Comparison of ENCODE assay signal across 8 mouse cellular contexts in the genomic region with DNA sequence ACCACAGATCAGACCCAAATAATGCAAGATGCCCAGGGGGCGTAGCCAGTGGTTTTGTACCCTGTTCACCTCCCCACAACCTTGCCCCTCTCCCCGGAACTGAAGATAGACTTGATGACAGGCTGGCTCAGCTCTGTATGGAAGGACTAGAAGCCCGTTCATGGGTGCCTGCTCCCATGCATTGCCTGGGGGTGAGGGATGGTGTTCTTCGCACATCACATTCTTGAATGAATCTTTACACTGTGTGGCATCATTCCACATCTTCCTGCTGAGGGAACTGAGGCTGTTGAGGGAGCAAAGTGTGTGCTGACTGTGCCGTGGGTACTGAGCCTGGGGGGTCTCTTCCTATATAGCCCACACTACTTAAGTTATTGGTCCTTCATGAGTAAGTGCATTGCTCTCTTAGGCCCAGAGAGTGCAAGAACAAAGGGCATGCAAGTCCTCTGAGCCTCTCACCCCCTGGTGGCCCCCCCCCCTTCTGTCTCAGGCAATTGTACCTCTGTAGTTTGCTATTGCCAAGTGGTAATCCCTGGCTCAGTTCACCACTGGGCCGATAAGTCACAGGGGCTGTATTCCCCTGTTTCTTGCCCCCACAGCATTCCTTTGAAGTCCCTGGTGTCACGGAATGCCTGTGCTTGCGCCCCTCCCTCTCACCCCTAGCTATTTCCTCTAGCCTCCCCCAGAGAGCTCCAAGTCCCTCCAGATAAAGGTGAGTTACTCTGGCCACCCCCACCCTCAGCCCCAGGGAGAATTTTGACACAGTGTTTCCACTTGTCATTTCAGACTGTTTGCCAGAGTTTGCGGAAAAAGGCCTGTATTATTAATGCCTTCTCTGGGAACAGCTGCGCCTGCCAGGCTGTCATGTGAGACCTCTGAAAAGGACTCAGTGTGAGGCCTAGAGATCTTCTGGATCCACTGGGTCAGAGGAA. TPM values are rescaled to one million over a fixed set of nuclear protein-coding genes. Genes with fewer than 3 reads are reported as not detected.
DNase-seq lines count a peak whose midpoint lies in the region; ATAC-seq and TF ChIP-seq lines count a peak whose summit lies in the region.

No protein-coding gene starts in this region.

- no peak for TF ChIP-seq EP300 in stomach, postnatal 0 days (optimal IDR thresholded peaks at IDR 0.05)

- peak overlapping the region; percentile 73; the same call in 1 of the 2 replicates for H3K27ac ChIP-seq in limb, embryonic 13.5 days
- 0 out of 2 replicates have a peak overlapping the region, but pooled peaks have one; percentile 13 for H3K27ac ChIP-seq in stomach, postnatal 0 days (replicated peaks)

- H3K9ac ChIP-seq in limb, embryonic 13.5 days = peak overlapping the region; percentile 31; the same call in 1 of the 2 replicates
- no peak overlapping the region for H3K9ac ChIP-seq in stomach, postnatal 0 days (ENCODE audit: low read length)

- no peaks in the 10 kb centered on the region; the same call in 1 of the 2 replicates for H3K36me3 ChIP-seq in limb, embryonic 13.5 days
- no peaks in the 10 kb centered on the region for H3K36me3 ChIP-seq in stomach, postnatal 0 days (ENCODE audit: control insufficient read depth, insufficient read depth, low read length)

- peak; percentile 71 for DNase-seq in layer of hippocampus, adult 9-11 months
- DNase-seq in layer of hippocampus, postnatal 36 days = no peak
- peak; percentile 58 for DNase-seq in adipocyte (ENCODE audit: low spot score)
- DNase-seq in forelimb bud, embryonic 11.5 days (ENCODE audit: low read depth, low spot score) = peak; percentile 72
- DNase-seq in stomach, postnatal 0 days (ENCODE audit: low spot score) = no peak
- no peak for DNase-seq in spleen, adult 18-20 months
- DNase-seq in right cerebral cortex, postnatal 25 days = no peak

- TF ChIP-seq CTCF in stomach, postnatal 0 days (IDR thresholded peaks at IDR 0.05; ENCODE audit: low read depth) = no peak

- no peaks in the 10 kb centered on the region for H3K27me3 ChIP-seq in limb, embryonic 13.5 days
- H3K27me3 ChIP-seq in stomach, postnatal 0 days (ENCODE audit: control insufficient read depth, insufficient read depth, low read length) = no peaks in the 10 kb centered on the region

- WGBS in limb, embryonic 13.5 days = 22% methylated on average over 10 of the region's 10 CpGs
- WGBS in stomach, postnatal 0 days = 47% methylated on average over 10 of the region's 10 CpGs

- H3K4me1 ChIP-seq in limb, embryonic 13.5 days = peaks cover 54% of the 10 kb centered on the region
- no peaks in the 10 kb centered on the region; the same call in 1 of the 2 replicates for H3K4me1 ChIP-seq in stomach, postnatal 0 days (replicated peaks; ENCODE audit: control insufficient read depth, insufficient read depth)

- no peak overlapping the region for H3K4me3 ChIP-seq in limb, embryonic 13.5 days
- no peak overlapping the region for H3K4me3 ChIP-seq in stomach, postnatal 0 days (ENCODE audit: low read depth, low read length)

- no peaks in the 10 kb centered on the region for H3K9me3 ChIP-seq in limb, embryonic 13.5 days
- H3K9me3 ChIP-seq in stomach, postnatal 0 days (ENCODE audit: control insufficient read depth, low read length) = no peaks in the 10 kb centered on the region

- ATAC-seq in limb, embryonic 13.5 days (ENCODE audit: low FRiP score, low read depth) = peak; percentile 80
- no peak for ATAC-seq in stomach, postnatal 0 days (ENCODE audit: low FRiP score, low TSS enrichment)

- peak overlapping the region; percentile 23; the same call in 1 of the 2 replicates for H3K4me2 ChIP-seq in limb, embryonic 13.5 days (replicated peaks)
- no peak overlapping the region for H3K4me2 ChIP-seq in stomach, postnatal 0 days (replicated peaks; ENCODE audit: low read depth)

RNA-seq across cellular contexts. Expression of gene St6gal1, which starts 45.7 kb away (rescaled TPM):
- 10 to 100 TPM; 16.5 to 18.1 TPM for total RNA-seq in layer of hippocampus, postnatal 36 days (2021)
- polyA plus RNA-seq in limb, embryonic 13.5 days (2015; fragmentation: Nextera tagmentation; extraction: Ambion mirVana) = 20.3 and 20.6 TPM in 2 replicates
- polyA plus RNA-seq in stomach, postnatal 0 days (2015; fragmentation: Nextera tagmentation; extraction: Ambion mirVana) = 7.7 and 7.9 TPM in 2 replicates

Comparison
In these comparisons a context has a peak if more than half of its experiments do, and no peak if none do; other contexts are left out.
1. DNase-seq: peak in layer of hippocampus, adult 9-11 months (single experiment), adipocyte (single experiment) and forelimb bud, embryonic 11.5 days (single experiment); none in layer of hippocampus, postnatal 36 days (0 of 2), stomach, postnatal 0 days (single experiment), spleen, adult 18-20 months (0 of 2) and right cerebral cortex, postnatal 25 days (single experiment).